Mouse (Mus musculus): ENCODE measurements around the gene Ago3. TPM values are rescaled to one million over a fixed set of nuclear protein-coding genes. Genes with fewer than 3 reads are reported as not detected.
A peak's percentile ranks its signal among the peaks of the same experiment; 100 is the strongest.

Ago3 gene
- polyA plus RNA-seq, 1 experiment, result 21.9 TPM

GRCm38 (mm10) chr4:126331751-126332150, 97.6 kb downstream of the Ago3 start:
- no peak overlapping the region for H3K4me3 ChIP-seq (ENCODE audit: insufficient read depth, low read length)
- H3K27ac ChIP-seq (ENCODE audit: insufficient read depth, low read depth, low read length), result no peak overlapping the region
- no peak for TF ChIP-seq CTCF (IDR thresholded peaks at IDR 0.05; ENCODE audit: low read depth, low read length)
- no peak for TF ChIP-seq POLR2A (IDR thresholded peaks at IDR 0.05; ENCODE audit: borderline replicate concordance, low read depth, low read length)
- no peaks in the 10 kb centered on the region for H3K4me1 ChIP-seq (ENCODE audit: control insufficient read depth, insufficient read depth, low read length)

GRCm38 (mm10) chr4:126330295-126330694, 99.1 kb downstream of the Ago3 start:
- no peak for TF ChIP-seq CTCF (IDR thresholded peaks at IDR 0.05; ENCODE audit: low read depth, low read length)
- Histone ChIP-seq H3K4me1 (ENCODE audit: control insufficient read depth, insufficient read depth, low read length) (no peaks in the 10 kb centered on the region), H3K27ac (ENCODE audit: insufficient read depth, low read depth, low read length) (no peak overlapping the region), H3K4me3 (ENCODE audit: insufficient read depth, low read length) (no peak overlapping the region)

- no peak overlapping the region for H3K27ac ChIP-seq (ENCODE audit: insufficient read depth, low read depth, low read length)
- H3K4me1 ChIP-seq (ENCODE audit: control insufficient read depth, insufficient read depth, low read length), result no peaks in the 10 kb centered on the region
- no peak overlapping the region for H3K4me3 ChIP-seq (ENCODE audit: insufficient read depth, low read length)
- TF ChIP-seq CTCF (IDR thresholded peaks at IDR 0.05; ENCODE audit: low read depth, low read length), result no peak
- no peak for TF ChIP-seq POLR2A (IDR thresholded peaks at IDR 0.05; ENCODE audit: borderline replicate concordance, low read depth, low read length)
Observed at GRCm38 (mm10) chr4:126326036-126326435, 103.3 kb downstream of the Ago3 start.

- TF ChIP-seq CTCF (IDR thresholded peaks at IDR 0.05; ENCODE audit: low read depth, low read length), result no peak
- TF ChIP-seq POLR2A (IDR thresholded peaks at IDR 0.05; ENCODE audit: borderline replicate concordance, low read depth, low read length), result no peak
- no peak within 1 kb of the TSS for H3K27ac ChIP-seq (ENCODE audit: insufficient read depth, low read depth, low read length)
- H3K4me3 ChIP-seq (ENCODE audit: insufficient read depth, low read length), result no peak within 1 kb of the TSS
- H3K4me1 ChIP-seq (ENCODE audit: control insufficient read depth, insufficient read depth, low read length), result 0 out of 2 replicates have a peak, but pooled peaks cover 1% of the 10 kb centered on the region
Observed at GRCm38 (mm10) chr4:126325281-126325861, 104.0 kb downstream of the Ago3 start, which contains the start of gene Tekt2. Tekt2 (minus strand) TSS chr4:126325688.

GRCm38 (mm10) chr4:126324861-126325260, 104.5 kb downstream of the Ago3 start:
- Histone ChIP-seq H3K27ac (ENCODE audit: insufficient read depth, low read depth, low read length) (no peak overlapping the region), H3K4me1 (ENCODE audit: control insufficient read depth, insufficient read depth, low read length) (peaks cover 5% of the 10 kb centered on the region), H3K4me3 (ENCODE audit: insufficient read depth, low read length) (no peak overlapping the region)
- TF ChIP-seq POLR2A (IDR thresholded peaks at IDR 0.05; ENCODE audit: borderline replicate concordance, low read depth, low read length), result no peak

GRCm38 (mm10) chr4:126322646-126323045, 106.7 kb downstream of the Ago3 start:
- H3K4me3 ChIP-seq (ENCODE audit: insufficient read depth, low read length), result no peak overlapping the region
- TF ChIP-seq POLR2A (IDR thresholded peaks at IDR 0.05; ENCODE audit: borderline replicate concordance, low read depth, low read length), result no peak
- no peak for TF ChIP-seq CTCF (IDR thresholded peaks at IDR 0.05; ENCODE audit: low read depth, low read length)
- H3K4me1 ChIP-seq (ENCODE audit: control insufficient read depth, insufficient read depth, low read length), result peaks cover 7% of the 10 kb centered on the region
- H3K27ac ChIP-seq (ENCODE audit: insufficient read depth, low read depth, low read length), result no peak overlapping the region

- TF ChIP-seq CTCF (IDR thresholded peaks at IDR 0.05; ENCODE audit: low read depth, low read length), result peak; percentile 8; the same call in 1 of the 2 replicates
- 0 out of 2 replicates have a peak, but pooled peaks have one; percentile 34 for TF ChIP-seq POLR2A (IDR thresholded peaks at IDR 0.05; ENCODE audit: borderline replicate concordance, low read depth, low read length)
- H3K4me3 ChIP-seq (ENCODE audit: insufficient read depth, low read length), result no peak overlapping the region
- H3K27ac ChIP-seq (ENCODE audit: insufficient read depth, low read depth, low read length), result no peak overlapping the region
- H3K4me1 ChIP-seq (ENCODE audit: control insufficient read depth, insufficient read depth, low read length), result peaks cover 7% of the 10 kb centered on the region
Observed at GRCm38 (mm10) chr4:126321854-126322511, 107.4 kb downstream of the Ago3 start.

- peak within 1 kb of the TSS; percentile 77 for H3K4me3 ChIP-seq (ENCODE audit: insufficient read depth, low read length)
- TF ChIP-seq POLR2A (IDR thresholded peaks at IDR 0.05; ENCODE audit: borderline replicate concordance, low read depth, low read length), result no peak
- TF ChIP-seq CTCF (IDR thresholded peaks at IDR 0.05; ENCODE audit: low read depth, low read length), result peak; percentile 99
Observed at GRCm38 (mm10) chr4:126321111-126321853, 108.1 kb downstream of the Ago3 start, which contains the start of gene Adprhl2. Adprhl2 (minus strand) TSS chr4:126321703.

GRCm38 (mm10) chr4:126319806-126320205, 109.5 kb downstream of the Ago3 start:
- TF ChIP-seq CTCF (IDR thresholded peaks at IDR 0.05; ENCODE audit: low read depth, low read length) (no peak), POLR2A (IDR thresholded peaks at IDR 0.05; ENCODE audit: borderline replicate concordance, low read depth, low read length) (no peak)
- Histone ChIP-seq H3K4me3 (ENCODE audit: insufficient read depth, low read length) (no peak overlapping the region), H3K27ac (ENCODE audit: insufficient read depth, low read depth, low read length) (no peak overlapping the region), H3K4me1 (ENCODE audit: control insufficient read depth, insufficient read depth, low read length) (peaks cover 7% of the 10 kb centered on the region)

More at GRCm38 (mm10) chr4:126321111-126321853, 108.1 kb downstream of the Ago3 start, which contains the start of gene Adprhl2:
- Histone ChIP-seq H3K27ac (ENCODE audit: insufficient read depth, low read depth, low read length) (peak within 1 kb of the TSS; percentile 61), H3K4me1 (ENCODE audit: control insufficient read depth, insufficient read depth, low read length) (peaks cover 7% of the 10 kb centered on the region)

Data from bone marrow macrophage, adult 2 months (primary cell).